Mouse (Mus musculus): ENCODE results near the gene Mrpl42. TPM values are rescaled to one million over a fixed set of nuclear protein-coding genes. Genes with fewer than 3 reads are reported as not detected.

Mrpl42 gene
- polyA plus RNA-seq (2017; shearing (Covaris generic)): 69.3 TPM

DNA sequence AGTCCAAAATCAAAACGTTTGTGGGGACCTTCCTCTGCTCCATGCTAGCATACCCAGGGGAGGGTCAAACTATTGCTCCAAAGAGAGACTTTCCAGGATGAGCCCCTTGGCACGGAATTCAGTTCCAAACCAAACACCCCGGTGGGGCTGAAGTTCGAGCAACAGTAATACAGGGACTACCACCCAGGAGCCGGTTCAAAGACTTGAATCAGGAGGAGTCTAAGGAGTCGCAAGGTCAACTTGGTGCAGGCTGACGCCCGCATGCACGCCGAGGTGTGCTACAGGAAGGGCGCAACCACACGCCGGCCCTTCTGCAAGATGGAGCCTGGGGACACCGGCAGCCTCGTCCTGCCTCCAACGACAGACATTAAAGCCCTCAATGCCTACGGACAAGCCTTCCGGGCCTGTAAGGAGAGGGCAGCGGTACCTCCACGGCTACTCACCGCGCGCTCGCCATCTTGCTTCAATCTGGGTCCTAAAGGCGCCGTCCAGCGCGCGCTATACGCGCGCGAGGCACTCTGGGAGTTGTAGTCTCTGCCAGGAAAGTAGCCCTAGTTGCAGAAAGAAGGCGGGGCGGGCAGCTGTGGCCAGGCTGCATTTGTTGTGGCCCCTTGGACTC lies at the start of gene Mrpl42:
TSS of gene Mrpl42 (minus strand) at position 478 of the 619 bp plus-strand sequence.

DNA sequence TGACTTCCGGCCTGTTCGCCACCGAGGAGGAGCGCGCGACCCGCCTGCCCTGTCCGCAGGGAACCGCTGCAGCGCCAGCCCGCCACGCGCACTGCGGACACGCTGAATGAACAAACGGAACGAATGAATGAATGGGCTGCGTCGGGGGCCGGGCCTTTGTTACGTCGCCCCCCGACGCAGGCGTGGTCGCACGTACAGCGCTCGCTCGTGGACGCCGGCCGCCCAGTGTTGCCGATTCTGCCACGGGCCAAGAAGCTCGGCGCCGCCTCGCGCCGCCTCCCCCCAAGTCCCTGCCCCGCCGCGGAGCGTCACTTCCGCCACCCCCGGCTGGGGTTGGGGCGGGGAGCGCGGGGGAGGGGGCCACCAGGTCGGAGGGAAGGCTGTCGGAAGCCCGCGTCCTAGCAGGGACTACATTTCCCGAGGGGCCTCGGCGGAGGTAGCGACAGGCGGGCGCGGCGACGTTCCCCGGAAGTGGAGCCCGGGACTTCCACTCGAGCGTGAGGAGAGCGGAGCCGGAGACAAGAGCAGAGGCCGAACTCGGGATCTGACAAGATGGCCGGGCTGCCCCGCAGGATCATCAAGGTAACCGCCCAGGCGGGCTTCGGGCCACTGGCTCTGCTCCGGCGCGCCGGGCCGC lies 13.0 kb upstream of the Mrpl42 start, which contains the start of gene Ube2n:
TSS of gene Ube2n (plus strand) at position 490 of the 637 bp plus-strand sequence.

Other genes starting within 250 kb of the Mrpl42 start
- gene Cradd, start 177.8 kb downstream of the Mrpl42 start, polyA plus RNA-seq (2017; shearing (Covaris generic)): 12.9 TPM
- gene Socs2, start 84.8 kb downstream of the Mrpl42 start, polyA plus RNA-seq (2017; shearing (Covaris generic)): 4.8 TPM
- gene Ube2n, start 13.2 kb upstream of the Mrpl42 start, polyA plus RNA-seq (2017; shearing (Covaris generic)): 275 TPM
- 39.9 TPM for gene Nudt4, start 62.2 kb upstream of the Mrpl42 start, polyA plus RNA-seq (2017; shearing (Covaris generic))
- not detected for gene Anapc15-ps, start 171.5 kb upstream of the Mrpl42 start, polyA plus RNA-seq (2017; shearing (Covaris generic))